Mouse (Mus musculus) forebrain, embryonic 15.5 days (tissue): ENCODE data around the gene Bcl2l14. TPM values are rescaled to one million over a fixed set of nuclear protein-coding genes. Genes with fewer than 3 reads are reported as not detected.

Source experiments
- ATAC-seq: fragments of 200-750 bp; cut with Nextera tagmentation; replicated peaks from 2 replicates; pipeline ENCODE4 v1.8.0; 2017; ENCODE audit warnings: mild to moderate bottlenecking, moderate TSS enrichment, moderate library complexity
- H3K27ac ChIP-seq: fragments of 300-500 bp; sonication (generic); replicated peaks from 2 replicates; pipeline ENCODE4 v1.5.1; 2015; ENCODE audit warnings: mild to moderate bottlenecking, inconsistent platforms
- H3K27me3 ChIP-seq: fragments of 300-500 bp; sonication (generic); 2 replicates; pipeline ENCODE4 v1.6.1; 2015; ENCODE audit warnings: inconsistent platforms
- H3K36me3 ChIP-seq: fragments of 300-500 bp; sonication (generic); 2 replicates; pipeline ENCODE4 v1.6.1; 2015; ENCODE audit warnings: mild to moderate bottlenecking, inconsistent platforms
- H3K4me1 ChIP-seq: fragments of 300-500 bp; sonication (generic); 2 replicates; pipeline ENCODE4 v1.6.1; 2015; ENCODE audit warnings: inconsistent platforms
- H3K4me2 ChIP-seq: fragments of 300-500 bp; sonication (generic); replicated peaks from 2 replicates; pipeline ENCODE4 v1.6.1; 2015; ENCODE audit warnings: mild to moderate bottlenecking, inconsistent platforms
- H3K4me3 ChIP-seq: fragments of 300-500 bp; sonication (generic); 2 replicates; pipeline ENCODE4 v1.5.1; 2015; ENCODE audit warnings: mild to moderate bottlenecking, inconsistent platforms
- H3K9ac ChIP-seq: fragments of 300-500 bp; sonication (generic); replicated peaks from 2 replicates; pipeline ENCODE4 v1.6.1; 2015; ENCODE audit warnings: mild to moderate bottlenecking, inconsistent platforms
- H3K9me3 ChIP-seq: fragments of 300-500 bp; sonication (generic); 2 replicates; pipeline ENCODE4 v1.6.1; 2016; ENCODE audit warnings: inconsistent platforms
- WGBS: fragments of 180-500 bp; shearing (Covaris S2); methylation state at CpG from one replicate; pipeline ENCODE4 v1.1.7; 2015; ENCODE audit warnings: mixed read lengths; 5-methylcytosine and 5-hydroxymethylcytosine counted together
- polyA plus RNA-seq: library from polyadenylated mRNA; unstranded; fragments of >200 nt; fragmentation: Nextera tagmentation; extraction: Ambion mirVana; gene quantifications from 2 replicates; pipeline ENCODE4 v1.2.1, GENCODE M21; 2015

Bcl2l14 gene
- polyA plus RNA-seq, 1 experiment from 2014 or later, result not detected

GRCm38 (mm10) chr6:134461175-134461574 is 65.1 kb downstream of the Bcl2l14 start:
- Histone ChIP-seq H3K36me3 (peaks cover 65% of the 10 kb centered on the region), H3K4me2 (no peak overlapping the region), H3K9ac (no peak overlapping the region), H3K4me3 (no peak overlapping the region), H3K27me3 (no peaks in the 10 kb centered on the region), H3K9me3 (no peaks in the 10 kb centered on the region), H3K4me1 (no peaks in the 10 kb centered on the region), H3K27ac (no peak overlapping the region)
- no peak for ATAC-seq
- 85% methylated on average over 6 of the region's 6 CpGs for WGBS

GRCm38 (mm10) chr6:134466671-134467229 is 70.6 kb downstream of the Bcl2l14 start:
- Histone ChIP-seq H3K4me2 (no peak overlapping the region), H3K27me3 (no peaks in the 10 kb centered on the region), H3K27ac (no peak overlapping the region), H3K9me3 (no peaks in the 10 kb centered on the region), H3K36me3 (peaks cover 35% of the 10 kb centered on the region), H3K4me3 (no peak overlapping the region), H3K4me1 (no peaks in the 10 kb centered on the region), H3K9ac (no peak overlapping the region)
- no peak for ATAC-seq
- 91% methylated on average over 10 of the region's 10 CpGs for WGBS

GRCm38 (mm10) chr6:134469297-134469696 is 73.2 kb downstream of the Bcl2l14 start:
- Histone ChIP-seq H3K4me1 (no peaks in the 10 kb centered on the region), H3K36me3 (peaks cover 22% of the 10 kb centered on the region), H3K9ac (no peak overlapping the region), H3K27ac (no peak overlapping the region), H3K4me2 (no peak overlapping the region), H3K9me3 (no peaks in the 10 kb centered on the region), H3K4me3 (no peak overlapping the region), H3K27me3 (no peaks in the 10 kb centered on the region)
- WGBS, result 96% methylated on average over 2 of the region's 2 CpGs
- ATAC-seq, result no peak

GRCm38 (mm10) chr6:134470857-134471256 is 74.7 kb downstream of the Bcl2l14 start:
- WGBS, result 62% methylated on average over 14 of the region's 14 CpGs
- H3K9me3 ChIP-seq, result no peaks in the 10 kb centered on the region
- no peaks in the 10 kb centered on the region for H3K27me3 ChIP-seq
- no peak overlapping the region for H3K4me2 ChIP-seq
- peaks cover 15% of the 10 kb centered on the region for H3K36me3 ChIP-seq
- no peak overlapping the region for H3K9ac ChIP-seq
- H3K4me3 ChIP-seq, result no peak overlapping the region
- ATAC-seq, result peak; percentile 55; the same call in 1 of the 2 replicates
- peaks cover 2% of the 10 kb centered on the region; the same call in 1 of the 2 replicates for H3K4me1 ChIP-seq
- H3K27ac ChIP-seq, result 0 out of 2 replicates have a peak overlapping the region, but pooled peaks have one; percentile 11

GRCm38 (mm10) chr6:134473143-134473561 is 77.0 kb downstream of the Bcl2l14 start:
- peaks cover 10% of the 10 kb centered on the region; the same call in 1 of the 2 replicates for H3K4me1 ChIP-seq
- peaks cover 13% of the 10 kb centered on the region for H3K36me3 ChIP-seq
- H3K9me3 ChIP-seq, result no peaks in the 10 kb centered on the region
- H3K27ac ChIP-seq, result no peak overlapping the region
- no peak overlapping the region for H3K4me3 ChIP-seq
- H3K9ac ChIP-seq, result no peak overlapping the region
- ATAC-seq, result no peak
- no peaks in the 10 kb centered on the region for H3K27me3 ChIP-seq
- no peak overlapping the region for H3K4me2 ChIP-seq
- 93% methylated on average over 7 of the region's 7 CpGs for WGBS

- Histone ChIP-seq H3K27ac (no peak overlapping the region), H3K4me2 (no peak overlapping the region), H3K36me3 (peaks cover 27% of the 10 kb centered on the region), H3K4me3 (no peak overlapping the region), H3K27me3 (no peaks in the 10 kb centered on the region), H3K9ac (no peak overlapping the region), H3K4me1 (peaks cover 10% of the 10 kb centered on the region; the same call in 1 of the 2 replicates), H3K9me3 (no peaks in the 10 kb centered on the region)
- WGBS, result 93% methylated on average over 10 of the region's 10 CpGs
- no peak for ATAC-seq
Measured at GRCm38 (mm10) chr6:134479481-134479880, 83.4 kb downstream of the Bcl2l14 start.

- 95% methylated on average over 9 of the region's 9 CpGs for WGBS
- H3K27ac ChIP-seq, result no peak overlapping the region
Measured at GRCm38 (mm10) chr6:134486318-134486717, 90.2 kb downstream of the Bcl2l14 start.

More at GRCm38 (mm10) chr6:134486318-134486717, 90.2 kb downstream of the Bcl2l14 start:
- no peaks in the 10 kb centered on the region for H3K27me3 ChIP-seq
- H3K4me2 ChIP-seq, result no peak overlapping the region
- H3K9ac ChIP-seq, result no peak overlapping the region
- no peak overlapping the region for H3K4me3 ChIP-seq
- H3K36me3 ChIP-seq, result peaks cover 23% of the 10 kb centered on the region
- no peak for ATAC-seq
- no peaks in the 10 kb centered on the region for H3K4me1 ChIP-seq
- H3K9me3 ChIP-seq, result no peaks in the 10 kb centered on the region

Other genes with a start within 250 kb of the Bcl2l14 start
- gene Lrp6, start 170.6 kb downstream of the Bcl2l14 start, polyA plus RNA-seq, result 20.4 and 23.2 TPM in 2 replicates
- gene Mansc1, start 236.2 kb downstream of the Bcl2l14 start, polyA plus RNA-seq, result 0.75 and 0.79 TPM in 2 replicates
- 45.8 and 46.0 TPM in 2 replicates for gene Borcs5, start 243.2 kb downstream of the Bcl2l14 start, polyA plus RNA-seq